Mouse (Mus musculus): ENCODE results near the gene Ankdd1a. TPM values are rescaled to one million over a fixed set of nuclear protein-coding genes. Genes with fewer than 3 reads are reported as not detected.

Ankdd1a gene
- polyA plus RNA-seq (2012), result not detected in 2 replicates

GRCm38 (mm10) chr9:65519807-65520504 is at the start of gene Ankdd1a:
TSS of gene Ankdd1a (minus strand) at chr9:65520193.
- TF ChIP-seq GATA1 (IDR thresholded peaks at IDR 0.05; ENCODE audit: low read length), result no peak

- no peak for TF ChIP-seq GATA1 (IDR thresholded peaks at IDR 0.05; ENCODE audit: low read length)
These were observed 49.5 kb upstream of the Ankdd1a start for GRCm38 (mm10) chr9:65569491-65569971.

- no peak for TF ChIP-seq GATA1 (IDR thresholded peaks at IDR 0.05; ENCODE audit: low read length)
These were observed 48.8 kb upstream of the Ankdd1a start for GRCm38 (mm10) chr9:65568787-65569186.

GRCm38 (mm10) chr9:65564698-65565097 is 44.7 kb upstream of the Ankdd1a start:
- TF ChIP-seq GATA1 (IDR thresholded peaks at IDR 0.05; ENCODE audit: low read length), result no peak

GRCm38 (mm10) chr9:65563073-65563472 is 43.1 kb upstream of the Ankdd1a start:
- TF ChIP-seq GATA1 (IDR thresholded peaks at IDR 0.05; ENCODE audit: low read length), result no peak

- no peak for TF ChIP-seq GATA1 (IDR thresholded peaks at IDR 0.05; ENCODE audit: low read length)
These were observed 42.1 kb upstream of the Ankdd1a start for GRCm38 (mm10) chr9:65562081-65562506.

- TF ChIP-seq GATA1 (IDR thresholded peaks at IDR 0.05; ENCODE audit: low read length), result no peak
These were observed 41.0 kb upstream of the Ankdd1a start for GRCm38 (mm10) chr9:65561016-65561415.

- no peak for TF ChIP-seq GATA1 (IDR thresholded peaks at IDR 0.05; ENCODE audit: low read length)
These were observed 38.8 kb upstream of the Ankdd1a start for GRCm38 (mm10) chr9:65558806-65559205.

GRCm38 (mm10) chr9:65556979-65557378 is 37.0 kb upstream of the Ankdd1a start:
- no peak for TF ChIP-seq GATA1 (IDR thresholded peaks at IDR 0.05; ENCODE audit: low read length)

- no peak for TF ChIP-seq GATA1 (IDR thresholded peaks at IDR 0.05; ENCODE audit: low read length)
These were observed 36.4 kb upstream of the Ankdd1a start for GRCm38 (mm10) chr9:65556349-65556748.

GRCm38 (mm10) chr9:65555621-65556020 is 35.6 kb upstream of the Ankdd1a start:
- TF ChIP-seq GATA1 (IDR thresholded peaks at IDR 0.05; ENCODE audit: low read length), result no peak

GRCm38 (mm10) chr9:65555001-65555405 is 35.0 kb upstream of the Ankdd1a start:
- TF ChIP-seq GATA1 (IDR thresholded peaks at IDR 0.05; ENCODE audit: low read length), result peak; percentile 92

- no peak for TF ChIP-seq GATA1 (IDR thresholded peaks at IDR 0.05; ENCODE audit: low read length)
These were observed 32.7 kb upstream of the Ankdd1a start for GRCm38 (mm10) chr9:65552711-65553110.

- no peak for TF ChIP-seq GATA1 (IDR thresholded peaks at IDR 0.05; ENCODE audit: low read length)
These were observed 32.1 kb upstream of the Ankdd1a start for GRCm38 (mm10) chr9:65552141-65552540.

GRCm38 (mm10) chr9:65551035-65551434 is 31.0 kb upstream of the Ankdd1a start:
- no peak for TF ChIP-seq GATA1 (IDR thresholded peaks at IDR 0.05; ENCODE audit: low read length)

- peak; percentile 61 for TF ChIP-seq GATA1 (IDR thresholded peaks at IDR 0.05; ENCODE audit: low read length)
These were observed 30.3 kb upstream of the Ankdd1a start for GRCm38 (mm10) chr9:65550079-65550831.

GRCm38 (mm10) chr9:65549643-65550042 is 29.6 kb upstream of the Ankdd1a start:
- TF ChIP-seq GATA1 (IDR thresholded peaks at IDR 0.05; ENCODE audit: low read length), result no peak

Data from G1E-ER4 (cell line).